Comparison of ENCODE assay signal across 15 mouse cellular contexts in genomic region chr17:74043754-74044153, GRCm38 (mm10). TPM values are rescaled to one million over a fixed set of nuclear protein-coding genes. Genes with fewer than 3 reads are reported as not detected.
DNase-seq lines count a peak whose midpoint lies in the region; ATAC-seq and TF ChIP-seq lines count a peak whose summit lies in the region.
"Had no signal": no experiment of that assay in that cellular context is flagged by ENCODE, and none has a peak within 500 bp of the region (broad histone marks: within the 10 kb centered on the region; RNA-seq: fewer than 3 reads in every experiment).

No protein-coding gene starts in this region.

- H3K27me3 ChIP-seq in liver, adult 2 months (ENCODE audit: control insufficient read depth, insufficient read depth, low read length): peaks cover 5% of the 10 kb centered on the region
- H3K27me3 ChIP-seq in liver, embryonic 11.5 days (replicated peaks; ENCODE audit: control insufficient read depth, insufficient read depth, low read length): peaks cover 33% of the 10 kb centered on the region

- peak; percentile 9 for DNase-seq in cerebellum, adult 11 months
- no peak for DNase-seq in cerebellum, postnatal 4 days (ENCODE audit: low spot score in 2 of 2)
- peak; percentile 93 for DNase-seq in liver, adult 2 months (ENCODE audit: extremely low read depth, low read depth, low spot score)
- DNase-seq in liver, embryonic 11.5 days (ENCODE audit: low spot score): no peak
- DNase-seq in cerebellum, postnatal 10 days: peak; percentile 49 to 62
- DNase-seq in layer of hippocampus, adult 9-11 months: peak; percentile 59
- no peak for DNase-seq in right cerebral cortex, postnatal 14 days
- no peak for DNase-seq in lung, postnatal 36 days
- DNase-seq: gastrocnemius, postnatal 25 days; lung, embryonic 14.5 days had no signal

- ATAC-seq in liver, embryonic 11.5 days (replicated peaks; ENCODE audit: low FRiP score): no peak
- ATAC-seq: midbrain, embryonic 15.5 days had no signal

- no peak overlapping the region for H3K4me2 ChIP-seq in liver, embryonic 11.5 days
- H3K4me2 ChIP-seq: hindbrain, embryonic 14.5 days; lung, embryonic 14.5 days; midbrain, embryonic 15.5 days had no signal

- H3K4me1 ChIP-seq in liver, adult 2 months (ENCODE audit: control insufficient read depth, insufficient read depth, low read length): peaks cover 6% of the 10 kb centered on the region
- H3K4me1 ChIP-seq in liver, embryonic 11.5 days (replicated peaks; ENCODE audit: control insufficient read depth, insufficient read depth, low read length): no peaks in the 10 kb centered on the region

- H3K9ac ChIP-seq in liver, adult 2 months (ENCODE audit: low read depth, low read length): no peak overlapping the region
- no peak overlapping the region for H3K9ac ChIP-seq in liver, embryonic 11.5 days (ENCODE audit: low read depth, low read length)
- H3K9ac ChIP-seq: hindbrain, embryonic 14.5 days; lung, embryonic 14.5 days; midbrain, embryonic 15.5 days had no signal

- TF ChIP-seq POLR2A in liver, adult 2 months (IDR thresholded peaks at IDR 0.05; ENCODE audit: extremely low read depth, insufficient read depth, low read length): no peak

- no peaks in the 10 kb centered on the region for H3K79me2 ChIP-seq in liver, adult 2 months (ENCODE audit: control insufficient read depth, insufficient read depth, low read length)

- no peak overlapping the region for H3K27ac ChIP-seq in liver, adult 2 months (replicated peaks; ENCODE audit: insufficient read depth, low read depth, low read length)
- no peak overlapping the region for H3K27ac ChIP-seq in liver, embryonic 11.5 days (ENCODE audit: low read depth, low read length)
- H3K27ac ChIP-seq: forebrain, embryonic 10.5 days; hindbrain, embryonic 14.5 days; midbrain, embryonic 15.5 days had no signal

- 33% methylated on average over 4 of the region's 4 CpGs for WGBS in liver, adult 2 months
- WGBS in liver, embryonic 11.5 days: 70% methylated on average over 4 of the region's 4 CpGs

- no peak overlapping the region for H3K4me3 ChIP-seq in liver, adult 2 months (ENCODE audit: insufficient read depth, low read depth, low read length)
- H3K4me3 ChIP-seq in liver, embryonic 11.5 days (ENCODE audit: low read depth, low read length): no peak overlapping the region
- H3K4me3 ChIP-seq: forebrain, embryonic 10.5 days; midbrain, embryonic 15.5 days had no signal

- no peaks in the 10 kb centered on the region for H3K9me3 ChIP-seq in liver, embryonic 11.5 days (ENCODE audit: control insufficient read depth, low read length)
- H3K9me3 ChIP-seq: forebrain, embryonic 10.5 days; midbrain, embryonic 15.5 days had no signal

- H3K36me3 ChIP-seq in liver, adult 2 months (ENCODE audit: control insufficient read depth, insufficient read depth, low read length): no peaks in the 10 kb centered on the region
- no peaks in the 10 kb centered on the region for H3K36me3 ChIP-seq in liver, embryonic 11.5 days (ENCODE audit: control insufficient read depth, insufficient read depth, low read length)
- H3K36me3 ChIP-seq: forebrain, embryonic 10.5 days; midbrain, embryonic 15.5 days had no signal

- no peak for TF ChIP-seq CTCF in liver, adult 2 months (IDR thresholded peaks at IDR 0.05; ENCODE audit: low read depth, low read length)

RNA-seq across cellular contexts. Expression of gene Srd5a2, which starts 4.0 kb away (rescaled TPM):
- 1.8 and 4.0 TPM in 2 replicates for total RNA-seq in liver, adult 2 months (2014; rRNA removed)
- polyA plus RNA-seq in liver, adult 2 months (2012; rRNA removed): 0.60 and 1.6 TPM in 2 replicates
- polyA plus RNA-seq in liver, embryonic 11.5 days (2014; fragmentation: Nextera tagmentation; extraction: Ambion mirVana): not detected in 2 replicates
- total RNA-seq: common myeloid progenitor, adult 5-6 weeks; gastrocnemius, postnatal 25 days; left cerebral cortex, postnatal 14 days had no signal
- polyA plus RNA-seq: forebrain, embryonic 10.5 days; hindbrain, embryonic 14.5 days; lung, embryonic 14.5 days had no signal

Comparison
In these comparisons a context has a peak if more than half of its experiments do, and no peak if none do; other contexts are left out.
1. DNase-seq: peak in cerebellum, adult 11 months (single experiment), liver, adult 2 months (single experiment), cerebellum, postnatal 10 days (2 of 2) and layer of hippocampus, adult 9-11 months (single experiment); none in cerebellum, postnatal 4 days (0 of 2), liver, embryonic 11.5 days (single experiment), right cerebral cortex, postnatal 14 days (single experiment) and lung, postnatal 36 days (single experiment).